Mouse (Mus musculus) ES-Bruce4 (cell line): Measurements from ENCODE around the gene Plekha8.

Experiments
- CTCF ChIP-seq: IDR thresholded peaks from one replicate; pipeline ENCODE4 v1.8.1; 2011; ENCODE audit warnings: low read depth, low read length
- EP300 ChIP-seq: IDR thresholded peaks from 2 replicates; pipeline ENCODE4 v1.6.1; 2011; ENCODE audit warnings: low read depth, low read length; ENCODE audit not compliant: insufficient read depth
- POLR2A ChIP-seq: IDR thresholded peaks from one replicate; pipeline ENCODE4 v1.8.1; 2011; ENCODE audit warnings: low read length; ENCODE audit not compliant: insufficient read depth

- TF ChIP-seq EP300 (no peak), POLR2A (no peak), CTCF (no peak)
Measured at GRCm38 (mm10) chr6:54602891-54603290, 8.0 kb downstream of the Plekha8 start.
